Mouse (Mus musculus): ENCODE results near the gene Xaf1.

The Xaf1 gene

DNA sequence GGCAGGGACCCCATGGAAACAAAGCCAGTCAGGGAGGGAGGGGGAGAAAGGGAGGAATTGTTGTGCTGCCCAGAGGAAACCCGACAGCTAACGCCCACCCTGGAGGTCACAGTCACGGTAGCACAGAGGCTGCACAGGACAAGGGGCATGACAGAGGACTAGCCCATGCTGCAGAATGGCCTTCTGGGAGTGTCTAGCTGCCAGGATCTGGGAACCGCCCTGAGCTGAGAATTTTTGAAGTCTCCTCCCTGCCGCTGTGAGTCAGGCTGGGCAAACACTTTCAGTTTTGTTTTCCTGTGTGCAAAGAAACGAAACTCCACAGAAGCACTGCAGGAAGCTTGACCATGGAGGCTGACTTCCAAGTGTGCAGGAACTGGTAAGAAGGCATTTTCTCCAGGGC is at the start of gene Xaf1:
TSS of gene Xaf1 (plus strand) at position 296 of the 400 bp plus-strand sequence.
- peak; percentile 76 for DNase-seq

DNA sequence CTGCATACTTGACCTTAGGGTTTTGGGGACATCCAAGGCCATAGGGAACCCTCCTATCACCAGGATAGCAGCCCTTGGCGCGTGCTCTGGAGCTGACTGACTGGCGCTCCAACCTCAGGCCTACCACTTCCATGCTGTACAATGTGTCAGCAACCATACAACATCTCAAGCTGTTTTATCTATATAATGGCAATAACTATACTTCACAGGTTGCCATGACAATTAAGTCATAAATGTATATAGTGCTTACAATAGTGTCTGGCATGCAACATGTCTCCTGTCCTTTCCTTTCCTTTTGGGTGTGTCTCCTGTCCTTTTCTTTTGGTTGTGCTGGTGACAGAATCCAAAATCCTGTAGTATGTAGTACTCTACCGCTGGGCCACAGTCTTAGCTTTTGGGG is 45.8 kb upstream of the Xaf1 start:
- no peak for DNase-seq

DNA sequence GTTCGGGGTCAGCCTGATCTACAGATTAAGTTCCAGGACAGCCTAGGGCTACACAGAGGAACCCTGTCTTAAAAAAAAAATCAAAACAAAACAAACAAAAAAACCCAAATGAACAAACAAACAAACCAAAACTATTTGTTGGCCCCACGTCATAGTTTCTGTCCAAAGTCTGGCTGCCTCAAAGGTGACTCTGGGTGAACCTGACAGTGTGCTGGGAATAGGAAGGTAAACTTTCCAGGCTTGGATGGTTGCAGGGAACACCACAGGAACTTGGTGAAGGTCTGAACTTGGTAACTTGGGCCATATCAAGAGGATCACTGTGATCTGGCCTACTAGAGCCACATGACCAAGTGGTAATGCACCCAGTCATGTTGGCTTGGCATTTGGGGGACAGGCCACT is 45.0 kb upstream of the Xaf1 start:
- DNase-seq = no peak

DNA sequence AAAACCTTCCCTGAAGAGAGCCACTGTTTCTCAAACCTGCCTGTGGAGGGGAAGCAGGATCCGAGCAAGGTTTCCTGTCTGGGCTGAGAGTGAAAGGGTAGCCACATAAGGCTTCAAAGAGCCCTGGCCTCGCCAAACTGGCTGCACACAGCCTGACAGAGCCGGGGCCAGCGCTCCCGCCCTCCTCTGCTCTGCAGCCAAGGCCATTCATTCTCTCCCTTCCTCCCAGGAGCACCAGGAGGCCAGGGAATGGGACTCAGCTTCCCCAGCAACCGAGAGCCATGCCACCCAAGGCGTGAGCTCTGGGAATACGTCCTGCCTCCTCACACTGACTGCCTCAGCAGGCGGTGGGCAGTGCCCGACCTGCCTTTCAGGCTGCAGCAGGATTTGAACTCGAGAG is 35.9 kb upstream of the Xaf1 start:
- DNase-seq = no peak

DNA sequence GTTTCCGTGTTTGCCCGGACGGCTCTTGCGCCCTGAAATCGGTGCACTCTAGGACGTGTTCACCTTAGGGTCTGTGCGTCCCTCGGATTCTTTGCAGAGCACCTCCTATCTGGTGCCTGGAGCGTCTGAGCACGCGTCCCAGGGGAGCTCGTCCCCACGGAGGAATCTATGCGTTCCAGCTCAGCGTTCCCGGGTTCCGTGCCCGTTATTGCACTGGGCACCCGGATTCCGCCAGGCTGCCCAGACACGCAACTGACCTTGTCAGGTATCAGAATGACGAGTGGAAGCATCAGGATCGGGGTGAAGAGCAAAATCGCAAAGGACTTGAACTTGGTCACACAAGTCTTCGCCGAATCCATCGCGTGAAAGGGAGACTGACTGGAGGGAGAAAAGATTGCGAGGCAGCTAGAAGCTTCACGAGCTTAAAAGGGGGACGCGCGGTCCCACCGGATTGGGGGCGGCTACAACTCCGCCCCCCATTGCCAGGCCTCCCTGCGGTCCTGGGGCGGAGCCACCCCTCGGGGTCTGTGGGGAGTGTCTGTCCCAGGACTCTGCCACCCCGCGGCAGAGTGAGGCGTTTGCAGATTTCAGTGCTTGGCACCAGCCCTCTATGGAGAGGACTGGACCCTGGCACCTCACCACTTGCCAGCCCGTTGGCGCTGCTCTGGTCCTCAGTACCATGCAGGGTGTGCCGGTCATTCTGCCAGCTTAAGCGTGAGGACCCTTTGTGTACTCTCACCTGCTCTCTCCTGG is 35.0 kb upstream of the Xaf1 start:
- peak; percentile 65 for DNase-seq

DNA sequence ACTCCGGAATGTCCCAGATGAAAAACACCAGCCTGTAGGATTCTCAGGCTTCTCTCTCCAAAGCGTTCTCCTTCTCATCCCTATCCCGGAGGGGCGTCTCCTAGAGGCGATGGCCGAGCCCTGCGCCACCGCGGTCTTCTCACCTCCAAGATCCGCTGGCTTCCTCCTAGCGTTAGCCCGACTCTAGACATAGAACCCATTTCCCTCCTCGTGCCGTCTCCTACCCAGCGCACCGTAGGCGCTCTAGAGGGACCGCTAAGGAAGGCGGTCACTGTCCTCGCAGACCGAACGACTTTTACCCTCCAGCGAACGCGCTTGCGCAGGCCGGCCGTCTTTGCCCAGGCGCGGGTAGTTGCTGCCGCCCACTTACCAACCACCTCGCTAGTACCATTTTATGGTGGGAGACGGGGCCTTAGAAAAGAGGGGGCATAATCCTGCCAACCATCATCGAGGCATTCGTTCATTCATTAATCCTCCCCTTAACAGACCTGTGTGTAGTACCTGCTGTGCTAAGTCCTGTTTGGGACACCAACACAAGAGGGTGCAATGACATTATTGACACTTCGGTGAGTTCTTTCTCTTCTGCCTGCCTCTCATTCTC is 34.4 kb upstream of the Xaf1 start, which contains the start of gene Slc13a5:
TSS of gene Slc13a5 (minus strand) at position 263 of the 601 bp plus-strand sequence.
- peak; percentile 14 for DNase-seq

DNA sequence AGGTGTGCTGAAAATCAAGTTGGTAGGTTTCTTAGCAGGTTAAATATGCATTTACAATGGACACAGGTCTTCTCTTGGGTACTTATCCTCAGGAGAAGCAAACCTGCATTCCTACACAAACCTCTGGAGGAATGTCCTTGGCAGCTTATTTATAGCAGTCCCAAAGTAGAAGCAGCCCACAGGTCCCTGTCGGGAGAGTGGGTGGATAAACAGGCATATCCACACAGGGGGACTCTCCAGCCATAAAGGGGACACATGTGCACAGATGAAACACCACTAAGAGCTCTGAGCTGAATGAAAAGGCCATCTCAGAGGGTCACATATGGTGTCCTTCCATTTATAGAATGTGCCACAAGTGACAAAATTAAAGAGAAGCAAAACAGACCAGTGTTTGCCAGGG is 29.7 kb upstream of the Xaf1 start:
- no peak for DNase-seq

DNA sequence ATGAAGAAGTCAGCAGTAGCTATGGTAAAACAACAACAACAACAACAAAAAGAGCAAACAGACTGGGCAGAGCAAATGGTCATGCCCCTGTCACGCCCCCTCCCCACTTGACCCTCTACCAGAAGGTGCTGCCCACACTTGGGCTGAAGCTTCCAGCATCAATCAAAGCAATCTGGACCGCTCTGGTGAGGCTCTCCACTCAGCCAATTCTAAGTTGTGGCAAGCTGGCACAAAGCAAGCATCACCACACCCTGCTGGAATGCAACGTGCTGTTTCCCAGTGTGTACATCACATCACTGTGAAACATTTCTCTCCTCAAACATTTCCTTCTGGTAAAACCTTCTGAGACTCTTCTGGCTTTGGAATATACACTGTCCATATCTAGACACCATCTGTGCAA is 28.1 kb upstream of the Xaf1 start:
- no peak for DNase-seq

DNA sequence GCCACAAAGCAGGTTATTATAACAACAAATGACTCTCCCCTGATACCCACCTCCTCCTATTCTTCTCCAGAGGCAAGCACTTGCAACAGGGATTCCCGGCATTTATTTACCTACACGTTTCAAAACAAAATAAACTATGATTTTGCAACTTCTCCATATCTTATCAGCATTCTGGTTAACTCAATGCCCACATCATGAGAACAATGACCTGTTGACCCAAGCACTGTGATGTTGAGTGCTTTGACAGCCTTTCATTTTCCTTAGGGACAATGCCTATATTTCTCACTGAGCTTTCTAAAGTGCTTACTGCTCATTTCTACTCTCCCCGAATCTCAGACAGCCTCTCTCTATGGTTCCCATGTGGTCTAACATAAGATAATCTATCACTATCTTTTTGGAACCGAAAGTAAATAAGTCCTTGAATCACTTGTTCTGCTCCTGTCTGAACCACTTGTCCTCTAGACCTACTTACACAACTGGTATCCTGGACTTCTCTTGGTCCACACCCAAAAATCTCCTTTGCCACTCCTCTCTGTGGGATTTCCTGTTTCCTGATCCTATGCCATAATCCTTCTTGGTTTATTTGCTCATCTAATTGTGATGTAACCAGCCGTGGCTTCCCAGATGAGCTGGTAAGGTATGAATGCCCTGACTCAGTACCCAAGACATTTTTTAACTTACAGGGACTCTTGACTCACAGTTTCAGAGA is 20.1 kb upstream of the Xaf1 start:
- no peak for DNase-seq

DNA sequence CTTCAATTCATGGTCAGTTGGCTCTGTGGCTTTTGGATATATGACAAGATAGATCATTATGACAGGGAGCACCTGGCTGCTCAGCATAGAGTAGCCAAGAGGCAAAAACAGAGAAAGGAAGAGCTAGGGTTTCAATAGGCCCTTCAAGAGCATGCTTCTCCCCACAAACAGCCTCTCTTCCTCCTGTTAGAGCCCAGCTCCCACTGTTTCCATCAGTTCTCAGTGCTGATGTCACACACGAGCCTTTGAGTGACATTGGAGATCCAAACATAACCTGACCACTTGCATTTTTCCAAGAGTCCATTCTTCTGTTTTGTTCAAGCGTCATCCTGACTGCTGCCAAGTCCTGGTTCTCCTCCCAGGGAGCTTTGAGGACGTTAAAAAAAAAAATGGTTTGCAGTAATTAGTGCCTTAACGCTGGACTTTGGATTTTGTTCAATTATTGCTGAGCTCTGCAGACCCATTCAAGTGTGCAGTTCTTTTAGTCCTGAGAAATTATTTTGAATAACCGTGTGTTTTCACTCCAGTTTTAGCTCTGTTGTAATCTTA is 19.5 kb upstream of the Xaf1 start:
- no peak for DNase-seq

DNA sequence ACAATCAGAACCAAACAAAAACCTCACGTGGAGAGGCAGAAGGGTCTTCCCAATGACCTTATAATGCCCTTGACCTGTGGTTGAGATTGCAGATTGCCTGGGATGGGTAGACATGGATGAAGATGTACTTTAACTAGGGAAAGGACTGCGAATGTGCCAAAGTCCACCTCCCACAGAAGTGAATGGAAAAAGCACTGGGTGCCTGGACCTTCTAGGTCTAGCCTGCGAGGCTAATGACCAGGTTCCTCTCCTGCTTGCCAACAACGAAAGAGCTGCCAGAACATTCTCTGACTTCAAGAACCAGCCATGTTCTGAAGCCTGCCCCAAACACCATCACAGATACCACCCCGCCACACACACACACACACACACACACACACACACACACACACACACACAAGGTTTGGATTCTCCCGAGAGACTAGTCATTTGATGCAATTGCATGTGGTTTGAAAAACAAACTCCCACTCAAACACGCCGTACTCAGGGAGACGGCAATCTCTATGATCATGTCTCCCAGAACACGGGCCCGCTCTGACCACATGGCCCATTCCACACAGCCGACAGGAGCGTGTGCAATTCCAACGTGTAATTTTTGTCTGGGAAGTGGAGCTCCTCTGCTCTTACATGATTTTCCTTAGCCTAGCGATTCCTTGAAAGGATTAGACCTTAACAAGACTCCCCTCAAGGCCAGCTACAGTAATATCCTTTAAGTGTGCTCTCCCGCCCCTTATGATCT is 17.8 kb upstream of the Xaf1 start:
- no peak for DNase-seq

DNA sequence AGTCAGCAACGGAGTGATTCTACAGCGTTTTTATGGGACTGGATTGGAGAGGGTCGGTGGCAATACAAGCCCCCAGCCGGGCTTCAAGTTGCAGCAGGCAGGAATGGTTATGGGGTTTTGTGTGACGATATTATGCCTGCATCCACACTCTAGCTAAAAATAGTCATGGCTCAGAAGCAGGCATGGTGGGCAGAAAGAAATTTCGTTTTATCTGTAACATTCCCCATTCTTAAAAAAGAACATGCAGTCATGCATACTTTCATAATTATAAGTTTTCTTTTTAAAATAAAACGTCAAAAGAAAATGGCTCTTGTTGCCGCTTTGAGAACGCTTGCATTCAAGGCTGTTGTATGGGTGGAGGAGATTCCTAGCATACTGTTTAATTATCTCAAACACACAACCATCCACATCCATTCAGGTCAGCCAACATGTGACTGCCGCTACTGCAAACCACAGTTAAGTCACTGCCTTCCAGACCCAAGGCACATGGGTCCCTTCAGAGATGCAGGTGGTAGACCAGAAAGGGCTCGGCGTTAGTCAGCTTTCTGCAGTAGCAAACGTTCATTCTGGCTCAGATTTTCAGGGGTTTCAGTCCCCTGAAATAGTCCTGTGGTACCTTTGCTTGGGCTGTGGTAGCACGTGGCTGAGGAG is 16.8 kb upstream of the Xaf1 start:
- DNase-seq = no peak

DNA sequence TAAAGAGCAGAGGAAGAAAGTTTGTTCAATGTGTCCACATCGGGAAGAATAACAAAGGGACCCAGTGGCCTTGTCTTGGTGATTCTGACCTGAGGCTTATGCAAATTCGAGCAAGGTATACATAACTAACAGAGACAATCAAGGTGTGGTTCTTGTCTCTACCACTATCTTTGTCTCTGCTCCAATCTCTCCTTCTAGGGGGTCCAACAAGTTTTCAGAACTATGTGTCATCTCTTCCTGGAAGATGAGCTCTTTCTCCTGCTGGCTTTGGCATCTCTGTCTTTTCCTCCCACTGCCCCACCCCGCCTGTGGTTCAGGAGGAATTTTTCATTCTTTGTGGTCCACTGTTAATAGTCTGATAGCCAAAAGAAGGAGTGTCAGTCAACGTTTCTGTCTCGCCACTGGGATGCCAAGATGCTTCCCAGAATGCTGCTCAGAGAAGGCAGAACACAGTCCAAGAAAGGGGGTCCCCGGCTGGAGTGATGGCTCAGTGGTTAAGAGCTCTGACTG is 15.4 kb upstream of the Xaf1 start:
- DNase-seq = no peak

DNA sequence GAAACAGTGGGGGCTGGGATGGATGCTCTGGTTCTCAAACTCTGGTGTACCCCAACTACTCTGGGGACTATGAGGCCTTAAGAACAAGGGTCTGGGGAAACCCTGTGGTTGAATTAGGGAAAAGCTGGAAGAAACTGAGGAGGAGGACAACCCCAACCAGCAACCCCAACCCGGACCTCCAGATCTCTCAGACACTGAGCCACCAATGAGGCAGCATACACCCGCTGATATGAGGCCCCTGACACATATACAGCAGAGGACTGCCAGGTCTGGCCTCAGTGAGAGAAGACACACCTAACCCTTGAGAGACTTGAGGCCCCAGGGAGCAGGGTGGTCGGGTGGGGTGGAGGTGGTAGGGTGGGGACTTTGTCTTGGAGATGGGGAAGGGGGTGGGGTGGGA is 14.8 kb upstream of the Xaf1 start:
- no peak for DNase-seq

DNA sequence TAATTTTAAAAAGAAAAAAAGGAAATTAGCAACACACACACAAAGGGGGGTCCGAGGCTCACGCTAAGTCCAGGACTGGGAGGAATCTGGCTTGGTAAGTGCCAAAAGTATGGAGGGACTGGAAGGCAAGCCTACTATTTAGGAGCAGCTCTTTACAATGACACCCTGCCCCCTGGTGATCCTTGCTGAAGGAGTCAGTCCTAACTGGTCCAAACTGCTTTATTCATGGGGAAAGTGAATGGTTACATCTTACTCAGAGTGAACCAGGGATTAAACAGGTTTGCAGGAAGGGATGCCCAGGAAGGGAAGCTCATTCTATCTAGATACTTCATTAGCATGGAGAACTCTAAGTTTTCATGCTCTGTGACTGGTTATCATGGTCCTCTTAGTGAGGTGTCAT is 14.3 kb upstream of the Xaf1 start:
- no peak for DNase-seq

DNA sequence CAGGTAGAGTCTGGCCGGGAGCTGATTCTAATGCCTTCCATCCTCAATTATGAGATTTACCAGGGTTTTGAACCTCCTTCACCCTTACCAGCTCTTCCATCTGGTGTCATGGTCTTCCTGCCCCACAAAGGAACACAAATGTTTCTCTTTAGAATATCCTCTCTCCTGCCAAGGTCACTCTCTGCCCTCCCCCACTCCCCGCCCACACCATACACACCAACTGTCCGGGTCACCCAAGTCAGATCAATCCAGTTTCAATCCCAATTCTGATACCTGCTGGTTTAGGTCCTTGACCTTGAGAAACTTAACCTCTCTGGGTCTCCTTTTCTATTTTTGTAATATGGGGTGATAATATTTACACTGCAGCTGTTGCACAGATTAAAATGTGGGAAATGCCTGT is 13.9 kb upstream of the Xaf1 start:
- DNase-seq = no peak

DNA sequence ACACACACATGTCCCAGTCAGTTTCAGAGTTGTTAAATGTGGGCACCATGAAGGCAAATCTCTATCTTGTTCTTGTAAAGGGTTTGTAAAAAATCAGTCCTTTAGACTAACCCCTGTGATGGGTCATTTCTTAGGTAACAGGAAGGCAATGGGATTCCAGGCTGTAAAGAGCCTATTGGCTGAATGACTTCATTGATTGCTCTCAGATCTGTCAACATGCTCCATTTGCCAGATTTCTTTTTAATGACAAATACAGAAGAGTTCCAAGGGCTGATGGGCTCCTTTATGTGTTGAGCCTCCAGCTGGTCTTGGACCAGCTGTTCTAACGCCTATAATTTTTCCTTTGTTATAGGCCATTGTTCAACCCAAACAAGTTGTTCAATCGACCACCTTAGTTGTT is 8.3 kb upstream of the Xaf1 start:
- no peak for DNase-seq

DNA sequence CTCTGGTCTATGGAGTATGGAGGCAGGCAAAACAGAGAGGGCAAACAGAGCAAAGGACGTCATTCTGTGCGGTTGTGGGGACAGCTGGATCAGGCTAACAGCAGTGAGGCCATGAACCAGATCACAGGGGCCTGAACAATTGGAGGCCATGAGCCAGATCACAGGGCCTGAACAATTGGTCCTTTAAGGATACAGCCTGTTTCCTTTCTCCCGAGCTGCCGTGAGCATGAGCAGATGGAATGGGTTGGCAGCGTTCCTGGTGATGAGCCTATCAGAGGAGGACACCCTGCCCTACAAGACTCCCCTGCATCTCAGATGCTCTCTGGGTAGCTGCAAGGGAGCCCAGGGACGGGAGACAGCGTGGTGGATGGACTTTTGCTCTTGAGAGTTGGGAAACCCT is 801 bp downstream of the Xaf1 start:
- DNase-seq = peak; percentile 58

DNA sequence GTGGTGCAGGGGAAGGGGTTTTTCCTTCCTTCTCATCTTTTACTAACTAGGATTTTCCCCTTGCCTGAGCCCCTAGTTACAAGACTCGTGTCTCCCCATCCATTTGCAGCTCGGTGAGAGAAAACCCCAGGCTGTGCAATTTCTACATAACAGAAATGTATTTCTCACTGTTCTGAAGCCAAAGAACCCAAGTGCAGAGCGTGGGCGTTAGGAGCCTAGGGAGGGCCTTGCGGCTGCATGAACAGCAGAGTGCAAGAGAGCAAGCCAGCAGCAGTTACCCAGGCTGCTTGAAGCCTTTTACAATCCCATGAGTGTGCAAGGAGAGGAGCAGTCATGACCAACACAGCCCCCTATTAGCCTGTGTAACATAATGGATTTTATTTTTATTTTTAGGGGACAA is 6.0 kb downstream of the Xaf1 start:
- DNase-seq = no peak

DNA sequence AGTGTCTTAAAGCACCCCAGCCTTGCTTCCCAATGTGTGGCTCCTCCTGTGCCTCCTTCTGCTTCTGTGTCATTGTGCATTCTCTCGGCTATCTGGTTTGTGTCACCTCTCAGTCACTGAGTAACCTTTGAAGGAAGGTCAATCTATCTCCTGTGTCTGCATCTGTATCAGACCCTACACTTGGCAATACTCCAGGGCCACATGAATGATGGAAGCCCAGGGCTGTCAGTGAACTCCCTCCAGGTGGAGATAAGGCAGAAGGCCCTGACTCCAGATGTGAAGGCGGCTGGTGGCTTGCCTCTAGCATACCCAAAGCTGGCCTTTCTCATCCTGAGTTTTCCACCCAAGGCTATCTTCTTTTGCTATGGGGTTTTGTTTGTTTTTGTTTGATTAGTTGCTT is 7.6 kb downstream of the Xaf1 start:
- no peak for DNase-seq

DNA sequence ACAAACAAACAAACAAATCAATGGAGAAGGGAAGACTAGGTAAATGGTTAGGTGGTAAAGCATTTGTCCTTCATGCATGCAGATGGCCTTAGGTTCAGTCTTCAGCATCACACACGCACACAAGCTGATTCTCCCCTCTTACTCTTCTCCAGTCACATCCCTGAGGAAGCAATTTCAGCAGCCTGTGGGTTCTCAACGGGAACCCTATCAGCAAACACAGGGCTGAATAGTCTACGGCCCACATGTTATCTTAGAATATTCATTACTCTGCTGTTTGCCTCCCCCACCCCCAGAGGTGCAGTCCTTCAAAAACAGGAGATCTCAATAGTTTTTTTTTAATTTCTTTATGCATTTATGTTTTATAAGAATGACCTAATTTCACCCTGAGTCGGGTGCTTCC is 9.1 kb downstream of the Xaf1 start:
- no peak for DNase-seq

DNA sequence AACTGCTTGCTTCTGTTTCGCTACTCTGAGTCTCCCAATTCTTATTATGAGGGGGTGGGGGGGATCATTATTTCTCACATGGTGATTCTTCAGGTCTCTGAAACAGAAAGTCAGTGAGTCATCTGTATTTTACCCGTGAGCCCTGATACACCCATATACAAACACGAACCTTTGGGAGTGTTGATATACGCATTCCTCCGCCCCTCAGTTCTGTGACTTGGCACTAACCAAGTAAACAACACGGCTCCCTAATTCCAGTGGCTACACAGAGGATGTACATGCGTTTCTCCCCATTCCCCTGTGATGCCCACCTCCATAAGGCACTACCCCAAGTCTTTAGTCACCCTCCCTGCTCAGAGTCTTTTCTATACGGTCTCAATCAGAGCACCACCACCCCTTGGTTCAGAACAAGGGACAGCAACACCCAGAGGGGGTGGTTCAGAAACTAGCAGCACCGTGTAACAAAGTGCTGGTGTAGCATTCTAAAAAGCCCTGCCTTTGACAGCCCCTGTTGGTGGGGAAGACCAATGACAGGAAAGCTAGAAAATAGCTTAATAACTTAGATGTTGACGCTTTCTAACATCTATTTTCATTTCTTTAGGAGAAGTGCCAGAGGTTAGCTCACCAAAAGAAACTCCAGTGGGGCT is 10.0 kb downstream of the Xaf1 start:
- no peak for DNase-seq
